Mouse (Mus musculus): ENCODE results near the gene Fat4. TPM values are rescaled to one million over a fixed set of nuclear protein-coding genes. Genes with fewer than 3 reads are reported as not detected.

Fat4 gene
- total RNA-seq, 2 experiments from 2014 or later = under 0.01 TPM; not detected in 1

DNA sequence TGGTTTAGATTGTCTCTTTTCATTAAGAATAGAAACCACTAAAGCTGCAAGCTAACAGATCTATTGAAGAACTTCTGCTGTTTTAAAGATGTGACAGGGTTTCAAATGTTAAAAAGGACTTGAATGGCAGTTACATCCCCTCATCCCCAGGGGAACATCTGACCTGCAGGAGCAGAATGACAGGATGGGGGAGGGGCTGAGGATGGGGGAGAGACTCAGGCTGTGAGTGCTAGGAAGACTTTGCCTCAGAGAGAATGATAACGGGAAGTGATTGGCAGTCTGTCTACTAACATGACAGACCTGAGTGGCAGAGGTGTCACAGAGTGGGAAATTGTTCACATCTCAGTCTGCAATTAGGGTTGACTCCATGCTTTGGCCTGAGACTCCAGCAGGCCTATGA lies 14.1 kb downstream of the Fat4 start:
- no peak for ATAC-seq (replicated peaks; ENCODE audit: low FRiP score, poor library complexity, severe bottlenecking)

DNA sequence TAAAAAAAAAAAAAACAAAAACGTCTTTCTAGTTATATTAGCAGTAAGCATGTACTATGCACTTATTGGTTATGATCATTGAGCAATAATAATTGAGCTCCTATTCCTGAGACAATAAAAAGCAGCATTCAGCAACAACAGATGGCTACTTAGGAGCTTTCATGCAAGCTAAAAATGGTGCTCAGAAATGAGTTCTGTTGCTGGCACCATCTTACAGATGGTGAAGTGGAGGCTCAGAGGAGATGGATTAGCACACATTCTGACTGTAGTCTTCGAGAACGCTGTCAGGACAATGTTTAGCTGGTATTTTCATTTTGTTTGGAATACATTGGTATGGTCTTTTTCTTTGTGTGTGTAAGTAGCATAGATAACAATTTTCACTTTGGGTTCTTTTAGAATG lies 20.1 kb downstream of the Fat4 start:
- ATAC-seq (replicated peaks; ENCODE audit: low FRiP score, poor library complexity, severe bottlenecking) = no peak

DNA sequence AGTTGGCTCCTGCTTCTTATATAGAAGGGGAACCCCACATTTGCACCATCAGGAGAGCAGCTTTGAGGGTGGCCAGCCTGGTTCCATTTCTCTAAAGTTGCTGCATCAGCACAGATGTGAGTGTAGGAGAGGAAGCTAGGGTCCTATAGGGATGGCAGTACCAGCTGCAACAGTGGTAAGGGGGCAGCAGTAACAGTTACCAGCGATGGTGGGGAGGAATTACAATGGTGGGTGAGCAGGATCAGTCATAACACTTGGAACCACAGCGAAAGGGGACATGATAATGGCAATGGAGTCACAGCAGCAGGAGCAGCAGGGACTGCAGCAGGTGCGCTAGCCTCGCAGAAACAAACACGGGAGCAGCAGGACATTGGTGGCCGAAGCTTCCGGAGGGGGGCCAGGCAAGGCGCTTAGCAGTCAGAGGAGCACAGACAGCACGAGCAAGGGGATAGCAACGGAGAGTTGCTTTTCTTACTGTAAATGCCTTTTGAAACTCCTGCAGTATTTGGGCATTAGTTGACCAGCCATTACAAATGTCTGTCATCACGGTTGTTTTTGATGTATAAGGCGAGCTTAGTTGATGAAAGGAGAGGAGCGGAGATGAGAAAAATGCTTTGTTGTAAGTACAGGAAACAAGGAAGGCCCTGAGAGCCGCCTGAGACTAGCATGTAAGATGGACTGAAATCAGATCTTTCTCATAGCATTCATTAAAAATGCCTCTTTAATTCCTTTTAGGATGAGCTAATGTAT lies 21.1 kb downstream of the Fat4 start:
- ATAC-seq (replicated peaks; ENCODE audit: low FRiP score, poor library complexity, severe bottlenecking) = no peak

DNA sequence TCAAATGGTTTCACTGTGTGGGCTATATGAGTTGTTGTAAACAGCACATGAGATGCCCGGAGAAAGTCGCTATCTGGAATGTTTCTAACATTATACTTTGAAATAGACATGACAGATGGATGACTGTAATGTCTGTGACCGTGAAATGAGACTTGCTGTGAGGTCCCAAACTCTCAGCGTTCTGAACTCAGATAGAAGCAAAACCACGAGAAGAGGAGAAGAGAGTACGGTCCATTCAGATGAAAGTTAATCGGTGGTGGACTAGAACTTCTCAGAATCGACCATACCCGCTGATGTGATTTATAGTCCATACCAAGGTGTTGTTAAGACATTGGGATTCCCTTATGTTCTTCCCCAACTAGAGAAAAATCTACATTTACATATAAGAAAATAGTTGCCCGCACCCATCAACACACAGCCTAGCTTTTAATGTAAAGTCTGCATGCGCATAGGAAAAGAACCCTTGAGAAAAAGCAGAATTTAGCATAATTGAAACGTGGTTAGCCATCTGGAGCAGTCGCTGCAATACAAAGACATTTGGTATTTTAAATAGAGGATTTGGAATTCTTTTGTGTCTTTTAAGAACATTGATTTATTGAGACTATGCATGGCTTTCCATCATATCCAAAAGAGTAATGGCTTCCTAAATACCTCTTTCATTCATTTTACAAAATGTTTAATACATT lies 21.8 kb downstream of the Fat4 start:
- no peak for ATAC-seq (replicated peaks; ENCODE audit: low FRiP score, poor library complexity, severe bottlenecking)

DNA sequence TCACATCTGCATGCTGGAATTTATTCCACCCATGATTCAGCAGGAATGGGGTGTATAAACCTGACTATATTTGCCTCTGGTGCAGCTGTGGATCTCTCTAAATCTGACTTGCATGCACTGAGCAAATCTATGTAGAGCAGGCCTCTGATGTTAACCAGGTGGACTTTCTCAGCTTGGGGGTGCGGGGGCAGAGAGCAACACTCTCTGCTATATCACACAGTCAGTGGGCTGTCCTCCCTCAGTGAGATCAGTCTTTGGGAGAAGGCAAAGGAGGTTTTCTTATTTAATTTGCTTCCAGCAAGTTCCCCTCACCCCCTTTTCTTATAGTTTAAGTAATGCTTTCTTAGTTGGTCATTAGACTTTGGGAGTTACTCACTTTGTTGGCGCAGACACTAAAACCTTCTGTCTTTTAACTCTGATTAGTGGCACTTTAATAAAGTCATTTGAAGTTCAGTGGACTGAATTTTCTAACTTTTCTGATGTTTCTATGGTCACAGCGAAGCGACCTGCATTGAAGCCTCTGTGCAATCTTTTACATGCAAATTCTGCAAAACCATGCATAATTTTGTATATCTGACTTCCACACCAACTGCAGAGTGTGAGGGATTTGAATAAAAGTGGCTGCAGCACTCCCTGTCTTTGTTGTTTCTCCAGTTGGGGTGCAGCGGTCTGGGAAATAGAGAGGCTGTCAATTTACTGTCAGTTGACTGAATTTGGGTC lies 26.2 kb downstream of the Fat4 start:
- ATAC-seq (replicated peaks; ENCODE audit: low FRiP score, poor library complexity, severe bottlenecking) = no peak

DNA sequence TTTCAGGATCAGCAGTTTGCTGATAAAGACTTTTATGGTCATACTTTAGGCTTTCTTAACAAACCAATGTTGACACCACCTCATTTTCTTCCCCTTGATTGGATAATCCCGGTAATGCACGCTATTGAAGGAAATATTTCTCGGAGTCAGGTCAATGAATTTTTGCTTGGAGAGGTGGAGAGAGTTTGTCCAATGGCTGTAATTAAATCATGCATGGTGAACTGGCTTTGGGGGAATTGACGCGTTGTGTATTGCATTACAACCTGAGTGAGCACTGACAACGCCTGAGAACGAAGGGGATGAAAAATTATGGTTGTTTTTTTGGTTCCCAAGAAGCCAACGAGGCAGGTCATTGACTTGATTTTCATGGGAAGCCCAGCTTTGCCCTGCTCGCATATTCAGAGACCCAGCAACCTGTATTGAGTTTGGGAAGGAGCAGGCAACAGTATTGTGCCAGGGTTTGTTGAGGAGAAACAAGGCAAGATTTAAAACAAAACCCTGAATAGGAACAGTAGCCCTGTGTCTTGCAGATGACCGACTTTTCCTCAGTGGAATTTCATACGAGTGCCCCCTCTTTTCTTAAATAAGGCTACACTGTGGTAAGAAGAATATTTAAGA lies 26.9 kb downstream of the Fat4 start:
- no peak for ATAC-seq (replicated peaks; ENCODE audit: low FRiP score, poor library complexity, severe bottlenecking)

DNA sequence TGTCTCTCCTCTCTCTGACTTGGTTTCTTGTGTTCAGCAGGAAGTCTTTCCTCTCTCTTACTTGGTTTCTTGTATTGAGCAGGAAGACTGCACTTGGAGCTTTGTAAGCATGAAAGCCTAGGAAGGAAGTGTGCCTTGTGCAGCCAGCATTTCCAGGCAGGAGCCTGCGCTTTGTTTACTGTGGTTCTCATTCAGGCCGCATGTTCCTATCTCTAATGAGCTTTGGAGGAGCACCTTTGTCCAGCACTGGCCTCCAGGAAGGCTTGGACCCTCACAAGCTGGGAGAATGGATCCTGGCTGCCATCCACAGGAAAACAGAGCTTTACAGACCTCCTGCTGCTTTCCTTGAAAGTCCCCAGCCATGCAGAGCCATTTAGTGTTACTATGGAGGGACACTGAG lies 32.2 kb downstream of the Fat4 start:
- ATAC-seq (replicated peaks; ENCODE audit: low FRiP score, poor library complexity, severe bottlenecking) = no peak

DNA sequence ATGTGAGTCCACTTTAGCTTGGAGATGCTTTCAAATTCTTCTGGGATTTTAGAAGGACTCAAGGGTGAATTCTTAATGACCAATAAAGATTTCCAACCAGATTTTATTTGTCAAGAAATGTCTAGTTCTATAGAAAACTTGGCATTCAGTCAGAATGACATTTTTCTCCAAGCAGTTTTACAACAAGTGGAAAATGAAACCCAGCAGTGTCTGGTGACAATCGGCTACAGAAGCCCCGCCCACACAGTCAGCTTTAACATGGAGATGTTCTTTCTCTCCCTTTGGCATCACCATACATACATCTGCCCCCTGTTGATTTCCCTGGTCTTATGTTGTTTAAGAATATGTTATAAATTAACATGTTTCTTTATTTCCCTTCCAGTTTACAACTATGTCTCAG lies 34.3 kb downstream of the Fat4 start:
- no peak for ATAC-seq (replicated peaks; ENCODE audit: low FRiP score, poor library complexity, severe bottlenecking)

DNA sequence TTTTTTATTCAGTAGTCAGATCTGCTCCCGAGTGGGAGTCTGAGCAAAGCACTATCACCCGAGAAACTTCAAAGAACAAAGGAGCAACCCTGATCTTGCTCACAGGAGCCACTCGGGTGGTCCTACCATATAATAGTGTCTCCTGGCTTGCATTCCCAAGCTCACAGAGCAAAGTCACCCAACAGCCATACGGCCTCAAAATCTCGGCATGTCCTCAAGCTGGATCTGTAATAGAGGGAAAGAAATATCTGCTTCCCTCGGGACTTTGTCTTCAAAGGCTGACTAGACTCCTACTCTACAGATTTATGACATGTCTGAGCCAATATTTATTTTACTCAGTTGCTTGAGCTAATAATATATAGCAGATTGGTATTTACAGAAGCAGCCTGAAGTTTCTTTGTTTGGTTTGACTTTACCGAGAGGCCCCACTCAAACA lies 36.5 kb downstream of the Fat4 start:
- no peak for ATAC-seq (replicated peaks; ENCODE audit: low FRiP score, poor library complexity, severe bottlenecking)

DNA sequence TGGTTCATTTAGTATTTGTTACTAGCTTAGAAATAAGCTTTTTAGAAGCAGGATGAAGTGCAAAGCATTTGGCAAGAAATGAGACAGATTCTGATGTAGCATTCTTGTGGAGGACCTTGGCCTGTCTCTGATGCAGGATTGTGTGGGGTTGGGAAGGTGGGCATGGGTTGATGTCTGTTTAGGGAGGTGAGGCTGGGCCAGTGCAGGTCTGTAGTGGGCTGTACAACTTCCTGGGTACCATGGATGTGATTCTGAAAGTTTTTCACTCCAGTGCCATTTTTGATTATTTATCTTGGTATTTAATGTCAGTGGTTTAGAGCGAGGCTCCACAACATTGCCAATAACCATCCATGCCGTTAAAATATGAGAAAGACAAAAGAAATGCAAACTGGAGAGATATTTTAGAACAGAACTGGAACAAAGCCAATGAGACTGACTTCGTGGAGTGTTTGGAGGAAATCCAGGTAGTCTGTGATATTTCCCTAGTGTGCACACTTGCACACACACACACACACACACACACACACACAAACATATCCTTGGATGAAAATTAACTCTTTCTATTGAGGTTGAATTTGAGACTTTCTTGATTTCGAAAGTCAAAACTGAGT lies 41.4 kb downstream of the Fat4 start:
- ATAC-seq (replicated peaks; ENCODE audit: low FRiP score, poor library complexity, severe bottlenecking) = no peak

DNA sequence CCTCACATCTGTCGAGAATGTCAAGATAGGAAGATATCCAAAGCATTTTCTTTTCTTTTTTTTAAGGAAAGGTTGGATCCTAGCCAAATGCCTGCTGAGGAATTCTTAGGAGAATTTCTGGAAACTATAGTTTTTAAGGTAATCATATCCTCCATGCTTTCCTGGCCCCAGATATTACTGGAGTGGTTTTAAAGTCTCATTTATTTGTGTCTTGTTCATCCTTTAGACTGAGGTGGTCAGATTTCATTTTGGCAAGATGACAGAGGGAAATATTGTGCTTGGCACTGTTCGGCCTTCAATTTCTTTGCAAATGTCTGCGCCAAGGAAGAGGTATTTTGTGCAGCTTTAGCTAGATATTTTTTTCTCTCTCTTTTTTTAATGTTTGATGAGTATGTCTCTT lies 42.0 kb downstream of the Fat4 start:
- ATAC-seq (replicated peaks; ENCODE audit: low FRiP score, poor library complexity, severe bottlenecking) = no peak

DNA sequence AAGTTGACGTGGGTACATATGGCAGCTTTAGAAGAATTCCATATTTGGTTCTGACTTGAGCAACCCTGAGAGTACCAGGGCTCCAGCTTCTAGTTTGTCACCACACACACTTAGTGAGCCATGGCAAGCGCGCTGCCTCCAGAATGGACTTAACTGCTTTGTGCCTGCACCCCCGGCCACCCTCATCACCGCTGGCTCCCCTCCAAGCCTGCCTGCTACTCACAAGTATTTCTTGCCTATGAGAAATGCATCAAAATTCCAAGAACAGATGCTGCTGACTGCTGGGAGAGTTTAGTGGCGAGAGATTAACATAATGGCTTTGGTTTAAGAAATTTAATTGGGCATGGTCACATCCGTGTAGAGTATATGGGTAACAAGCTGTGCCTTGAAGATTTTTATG lies 48.0 kb downstream of the Fat4 start:
- no peak for ATAC-seq (replicated peaks; ENCODE audit: low FRiP score, poor library complexity, severe bottlenecking)

DNA sequence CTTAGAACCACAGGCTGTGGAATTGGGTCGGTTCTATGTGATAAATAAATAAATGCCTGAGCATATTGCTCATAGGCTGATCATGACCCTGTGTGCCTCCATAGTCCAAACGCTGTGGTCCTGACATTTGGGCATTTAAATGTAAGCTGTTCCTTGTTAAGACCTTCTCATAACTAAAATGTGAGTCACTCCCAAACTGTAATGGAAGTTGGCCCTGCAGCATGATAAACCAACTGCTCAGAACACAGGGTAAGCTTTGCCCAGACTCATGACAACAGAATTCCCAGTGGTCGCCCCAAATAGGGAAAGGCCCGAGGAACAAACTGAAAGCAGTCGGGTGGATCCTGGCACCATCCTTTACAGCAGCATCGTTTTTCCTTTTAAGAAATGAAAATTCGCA lies 49.7 kb downstream of the Fat4 start:
- ATAC-seq (replicated peaks; ENCODE audit: low FRiP score, poor library complexity, severe bottlenecking) = no peak

DNA sequence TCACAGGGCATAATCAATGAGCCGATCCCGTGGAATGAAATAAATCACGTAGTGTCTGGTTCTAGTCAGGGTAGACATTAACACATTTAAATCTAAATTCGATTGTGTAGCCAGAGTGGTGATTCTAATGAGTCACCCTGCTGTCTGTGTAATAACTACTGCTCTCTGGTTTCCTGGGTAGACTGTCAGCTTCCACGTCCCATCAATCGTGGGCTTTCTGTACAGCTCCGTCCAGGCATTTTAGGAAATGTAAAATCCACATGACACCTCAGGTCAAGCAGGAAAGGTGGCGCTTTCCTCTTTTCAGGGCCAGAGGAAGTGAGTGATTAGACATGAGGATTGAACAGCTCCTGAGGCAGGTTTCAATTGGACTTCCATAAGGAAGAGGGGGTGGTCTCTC lies 50.4 kb downstream of the Fat4 start:
- ATAC-seq (replicated peaks; ENCODE audit: low FRiP score, poor library complexity, severe bottlenecking) = no peak

DNA sequence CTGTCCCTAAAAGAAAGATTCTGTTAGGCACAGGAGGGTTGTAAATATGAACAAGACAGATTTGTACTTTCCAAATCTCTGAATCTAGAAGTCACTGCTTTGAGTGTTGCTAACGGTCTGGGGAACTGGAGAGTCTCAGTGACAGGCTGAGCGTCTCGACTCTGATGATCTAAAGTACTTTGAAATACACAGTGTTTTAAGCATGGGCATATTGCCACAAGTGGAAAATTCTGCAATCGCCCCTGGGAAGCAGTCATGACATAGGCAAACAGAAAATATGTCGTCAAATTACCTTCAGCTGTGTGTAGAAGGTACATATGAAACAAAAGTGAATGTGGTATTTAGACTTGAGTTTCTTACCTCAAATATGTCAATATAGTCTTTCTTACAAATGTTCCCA lies 51.4 kb downstream of the Fat4 start:
- no peak for ATAC-seq (replicated peaks; ENCODE audit: low FRiP score, poor library complexity, severe bottlenecking)

DNA sequence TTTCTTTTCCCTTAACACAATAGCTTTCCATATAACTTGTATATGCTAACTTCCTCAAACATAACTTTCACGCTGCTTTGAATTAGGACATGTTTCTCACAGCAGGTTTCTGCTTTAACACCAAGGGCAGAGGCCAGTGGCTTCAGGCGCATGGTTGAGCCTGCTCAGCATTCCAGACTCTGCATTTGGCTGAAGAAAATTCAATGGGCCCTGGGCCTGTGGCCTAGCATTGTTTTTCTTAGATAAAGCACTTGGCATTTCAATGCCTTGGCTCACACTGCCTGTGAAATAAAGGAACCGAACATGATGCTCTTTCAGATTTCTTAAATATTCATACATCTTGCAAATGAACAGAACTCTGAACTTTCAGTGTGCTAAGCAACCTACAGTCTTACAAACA lies 52.8 kb downstream of the Fat4 start:
- ATAC-seq (replicated peaks; ENCODE audit: low FRiP score, poor library complexity, severe bottlenecking) = no peak

DNA sequence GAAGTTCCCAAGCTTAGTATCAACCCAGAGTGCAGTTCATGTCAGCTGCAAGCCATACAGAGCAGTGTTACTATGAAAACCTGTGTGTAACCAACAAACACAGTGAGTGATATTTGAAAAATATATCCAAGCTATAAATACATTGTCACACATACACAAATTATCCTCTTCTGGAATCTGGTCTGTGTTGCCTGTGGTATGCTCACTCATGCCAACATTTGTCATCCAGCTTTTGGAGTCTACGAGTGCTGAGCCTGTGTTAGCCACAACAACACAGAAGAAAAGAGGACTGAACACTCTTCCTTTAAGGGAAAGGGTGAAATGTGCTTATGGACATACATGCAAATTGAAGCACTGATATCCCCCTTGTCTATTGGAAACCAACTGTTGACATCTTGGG lies 53.6 kb downstream of the Fat4 start:
- no peak for ATAC-seq (replicated peaks; ENCODE audit: low FRiP score, poor library complexity, severe bottlenecking)

DNA sequence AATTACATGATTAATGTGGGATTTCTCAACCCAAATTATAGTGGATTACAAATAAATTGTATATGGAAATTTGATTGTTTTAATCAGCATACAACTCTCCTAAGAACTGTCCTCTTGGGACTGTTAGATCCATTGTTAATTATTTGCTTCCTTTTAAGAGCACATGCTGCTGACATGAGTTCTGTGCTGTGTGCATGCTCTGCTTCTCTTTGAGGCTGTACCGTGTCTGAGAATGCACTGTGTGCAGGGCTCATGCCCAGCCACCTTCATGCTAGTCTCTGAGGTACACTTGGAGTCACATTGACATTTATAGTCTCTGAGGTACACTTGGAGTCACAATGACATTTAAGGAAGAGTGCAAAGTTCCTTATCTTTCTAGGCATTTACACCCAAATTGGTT lies 58.4 kb downstream of the Fat4 start:
- ATAC-seq (replicated peaks; ENCODE audit: low FRiP score, poor library complexity, severe bottlenecking) = no peak

DNA sequence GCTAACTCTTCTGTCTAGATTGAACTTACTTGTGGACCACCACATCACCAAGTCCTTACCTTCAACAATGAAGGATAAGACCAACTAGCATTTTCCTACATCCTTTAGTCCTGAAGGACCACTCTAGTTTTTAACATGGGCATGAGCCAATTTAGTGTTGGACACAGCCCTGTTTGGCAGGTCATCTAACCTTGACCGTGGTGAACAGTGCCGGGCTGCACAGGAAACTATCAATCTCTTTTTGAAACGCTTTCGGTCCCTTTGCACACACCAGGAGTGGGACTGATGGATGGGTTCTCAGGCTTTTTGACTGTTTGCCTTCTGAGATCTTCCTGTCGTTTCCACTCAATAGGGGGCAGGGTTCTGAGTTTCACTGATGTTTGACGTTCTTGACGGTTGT lies 61.0 kb downstream of the Fat4 start:
- ATAC-seq (replicated peaks; ENCODE audit: low FRiP score, poor library complexity, severe bottlenecking) = no peak

DNA sequence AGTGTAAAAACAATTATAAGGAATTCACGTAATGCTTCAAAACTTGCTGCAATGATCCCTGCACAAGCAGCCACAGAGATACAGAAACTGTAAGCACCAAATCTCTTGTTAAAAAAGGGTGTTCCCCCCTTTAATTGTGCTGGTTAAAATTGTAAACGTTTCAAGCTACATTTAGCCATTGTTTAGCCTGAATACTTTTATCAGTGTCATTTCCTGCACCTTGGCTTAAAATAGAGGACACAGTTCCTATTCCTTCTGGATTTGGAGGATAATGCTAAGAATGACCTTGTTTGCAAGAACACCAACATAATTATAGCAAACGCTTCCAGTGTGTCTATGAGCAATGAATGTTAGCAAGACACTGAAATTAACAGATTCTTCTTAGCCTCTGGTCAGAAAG lies 65.9 kb downstream of the Fat4 start:
- no peak for ATAC-seq (replicated peaks; ENCODE audit: low FRiP score, poor library complexity, severe bottlenecking)
